ENCODE assay signal across 8 mouse cellular contexts in the genomic region with DNA sequence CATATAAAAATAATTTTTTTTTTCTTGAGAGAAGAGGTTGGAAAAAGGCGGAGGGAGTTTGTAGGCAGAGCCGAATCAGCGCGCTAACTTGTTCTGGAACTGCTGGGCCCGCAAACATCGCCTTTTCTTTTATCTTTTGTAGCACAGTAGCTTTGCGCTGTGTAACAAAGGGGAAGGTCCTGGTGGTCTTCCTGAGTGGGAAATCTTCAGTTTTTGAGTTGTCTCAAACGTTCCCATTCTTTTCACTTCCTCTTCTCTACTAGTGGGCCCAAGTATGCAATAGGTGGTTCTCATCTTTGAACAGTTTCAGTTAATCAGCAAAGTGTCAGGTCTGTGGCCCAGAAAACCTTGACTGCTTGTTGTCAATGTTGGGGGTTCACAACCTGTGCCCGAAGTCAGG. TPM values are rescaled to one million over a fixed set of nuclear protein-coding genes. Genes with fewer than 3 reads are reported as not detected.
DNase-seq lines count a peak whose midpoint lies in the region; ATAC-seq lines count a peak whose summit lies in the region.
"Had no signal": no experiment of that assay in that cellular context is flagged by ENCODE, and none has a peak within 500 bp of the region (broad histone marks: within the 10 kb centered on the region; RNA-seq: fewer than 3 reads in every experiment).

No protein-coding gene starts in this region.

- 26% methylated on average over 9 of the region's 9 CpGs for WGBS in forebrain, embryonic 14.5 days
- 33% methylated on average over 9 of the region's 9 CpGs for WGBS in limb, embryonic 15.5 days
- 34% methylated on average over 9 of the region's 9 CpGs for WGBS in stomach, embryonic 14.5 days

- H3K27me3 ChIP-seq in megakaryocyte, embryonic 14.5 days (replicated peaks): peaks cover 22% of the 10 kb centered on the region
- H3K27me3 ChIP-seq in forebrain, embryonic 14.5 days (replicated peaks; ENCODE audit: control insufficient read depth, insufficient read depth, low read length): no peaks in the 10 kb centered on the region
- peaks cover 9% of the 10 kb centered on the region; the same call in 1 of the 2 replicates for H3K27me3 ChIP-seq in limb, embryonic 15.5 days
- no peaks in the 10 kb centered on the region for H3K27me3 ChIP-seq in stomach, embryonic 14.5 days (ENCODE audit: control insufficient read depth, insufficient read depth, low read length)

- peaks cover 48% of the 10 kb centered on the region for H3K4me1 ChIP-seq in megakaryocyte, embryonic 14.5 days
- peaks cover 19% of the 10 kb centered on the region for H3K4me1 ChIP-seq in forebrain, embryonic 14.5 days (ENCODE audit: control insufficient read depth, insufficient read depth, low read length)
- peaks cover 28% of the 10 kb centered on the region for H3K4me1 ChIP-seq in limb, embryonic 15.5 days
- peaks cover 37% of the 10 kb centered on the region for H3K4me1 ChIP-seq in stomach, embryonic 14.5 days (ENCODE audit: control insufficient read depth, insufficient read depth, low read length)

- H3K9me3 ChIP-seq in megakaryocyte, embryonic 14.5 days: no peaks in the 10 kb centered on the region
- no peaks in the 10 kb centered on the region for H3K9me3 ChIP-seq in forebrain, embryonic 14.5 days (replicated peaks; ENCODE audit: control insufficient read depth, low read length)
- H3K9me3 ChIP-seq in limb, embryonic 15.5 days: no peaks in the 10 kb centered on the region
- no peaks in the 10 kb centered on the region for H3K9me3 ChIP-seq in stomach, embryonic 14.5 days (ENCODE audit: control insufficient read depth, low read depth, low read length)

- H3K4me3 ChIP-seq in megakaryocyte, embryonic 14.5 days (replicated peaks): peak overlapping the region; percentile 92
- peak overlapping the region; percentile 55 for H3K4me3 ChIP-seq in forebrain, embryonic 14.5 days (ENCODE audit: low read depth, low read length)
- H3K4me3 ChIP-seq in limb, embryonic 15.5 days: peak overlapping the region; percentile 63
- peak overlapping the region; percentile 10; the same call in 1 of the 2 replicates for H3K4me3 ChIP-seq in stomach, embryonic 14.5 days (ENCODE audit: low read depth, low read length)

- peaks cover 18% of the 10 kb centered on the region for H3K36me3 ChIP-seq in megakaryocyte, embryonic 14.5 days (replicated peaks; ENCODE audit: low read length)
- H3K36me3 ChIP-seq in forebrain, embryonic 14.5 days (ENCODE audit: control insufficient read depth, insufficient read depth, low read length): peaks cover 8% of the 10 kb centered on the region
- peaks cover 11% of the 10 kb centered on the region for H3K36me3 ChIP-seq in limb, embryonic 15.5 days
- H3K36me3 ChIP-seq in stomach, embryonic 14.5 days (ENCODE audit: control insufficient read depth, insufficient read depth, low read length): peaks cover 7% of the 10 kb centered on the region

- no peak for DNase-seq in forebrain, embryonic 14.5 days (ENCODE audit: low spot score)
- DNase-seq in urinary bladder, postnatal 14 days (ENCODE audit: low spot score): no peak
- DNase-seq in thymus, postnatal 10 days (ENCODE audit: low spot score in 2 of 2): no peak

- 0 out of 2 replicates have a peak overlapping the region, but pooled peaks have one; percentile 39 for H3K27ac ChIP-seq in forebrain, embryonic 14.5 days (ENCODE audit: low read depth, low read length)
- peak overlapping the region; percentile 58 for H3K27ac ChIP-seq in limb, embryonic 15.5 days
- peak overlapping the region; percentile 56; the same call in 1 of the 2 replicates for H3K27ac ChIP-seq in stomach, embryonic 14.5 days (ENCODE audit: low read length)

- no peak for ATAC-seq in megakaryocyte, adult 5-6 weeks (ENCODE audit: poor library complexity, severe bottlenecking)
- ATAC-seq in forebrain, embryonic 14.5 days: peak; percentile 11
- no peak for ATAC-seq in limb, embryonic 15.5 days (ENCODE audit: insufficient number of reproducible peaks, low FRiP score, low TSS enrichment, low read depth)
- ATAC-seq in stomach, embryonic 14.5 days (ENCODE audit: insufficient number of reproducible peaks, insufficient read depth, low FRiP score, low read depth): no peak

- peak overlapping the region; percentile 47; the same call in 1 of the 2 replicates for H3K9ac ChIP-seq in forebrain, embryonic 14.5 days (ENCODE audit: low read length)
- no peak overlapping the region for H3K9ac ChIP-seq in limb, embryonic 15.5 days
- H3K9ac ChIP-seq in stomach, embryonic 14.5 days (replicated peaks; ENCODE audit: low read depth, low read length): no peak overlapping the region

- H3K4me2 ChIP-seq in forebrain, embryonic 14.5 days (ENCODE audit: low read length): peak overlapping the region; percentile 98
- peak overlapping the region; percentile 95 for H3K4me2 ChIP-seq in limb, embryonic 15.5 days
- H3K4me2 ChIP-seq in stomach, embryonic 14.5 days (replicated peaks; ENCODE audit: low read depth, low read length): peak overlapping the region; percentile 39

RNA-seq across cellular contexts. Expression of gene Ccdc86, which starts 0.5 kb away (rescaled TPM):
- 25.4 and 33.6 TPM in 2 replicates for polyA plus RNA-seq in megakaryocyte, embryonic 14.5 days (2012; ENCODE audit: insufficient read depth, low replicate concordance)
- 11.1 and 11.3 TPM in 2 replicates for total RNA-seq in megakaryocyte, adult 5-6 weeks (2015)
- 10.8 and 16.7 TPM in 2 replicates for total RNA-seq in megakaryocyte, adult 5-6 weeks (2017)
- polyA plus RNA-seq in forebrain, embryonic 14.5 days (2014; fragmentation: Nextera tagmentation; extraction: Ambion mirVana): 12.1 and 15.0 TPM in 2 replicates
- 25.4 and 28.7 TPM in 2 replicates for polyA plus RNA-seq in limb, embryonic 15.5 days (2015; fragmentation: Nextera tagmentation; extraction: Ambion mirVana)
- 21.3 and 24.6 TPM in 2 replicates for polyA plus RNA-seq in stomach, embryonic 14.5 days (2014; fragmentation: Nextera tagmentation; extraction: Ambion mirVana)

RNA-seq across cellular contexts. Expression of gene Ptgdr2, which starts 12.6 kb away (rescaled TPM):
- polyA plus RNA-seq in megakaryocyte, embryonic 14.5 days (2012; ENCODE audit: insufficient read depth, low replicate concordance): not detected in 2 replicates
- total RNA-seq in megakaryocyte, adult 5-6 weeks (2015): 0.21 TPM in 1 of 2 replicates, not detected in the other
- 0.07 and 0.20 TPM in 2 replicates for total RNA-seq in megakaryocyte, adult 5-6 weeks (2017)
- polyA plus RNA-seq in forebrain, embryonic 14.5 days (2014; fragmentation: Nextera tagmentation; extraction: Ambion mirVana): 0.16 and 0.18 TPM in 2 replicates
- 0.09 TPM in 1 of 2 replicates, not detected in the other for polyA plus RNA-seq in limb, embryonic 15.5 days (2015; fragmentation: Nextera tagmentation; extraction: Ambion mirVana)
- not detected in 2 replicates for polyA plus RNA-seq in stomach, embryonic 14.5 days (2014; fragmentation: Nextera tagmentation; extraction: Ambion mirVana)

RNA-seq across cellular contexts. Expression of gene Ms4a10, which starts 24.9 kb away (rescaled TPM):
- not detected in 2 replicates for polyA plus RNA-seq in megakaryocyte, embryonic 14.5 days (2012; ENCODE audit: insufficient read depth, low replicate concordance)
- total RNA-seq in megakaryocyte, adult 5-6 weeks (2015): not detected in 2 replicates
- not detected in 2 replicates for total RNA-seq in megakaryocyte, adult 5-6 weeks (2017)
- not detected in 2 replicates for polyA plus RNA-seq in forebrain, embryonic 14.5 days (2014; fragmentation: Nextera tagmentation; extraction: Ambion mirVana)
- 0.35 and 0.73 TPM in 2 replicates for polyA plus RNA-seq in limb, embryonic 15.5 days (2015; fragmentation: Nextera tagmentation; extraction: Ambion mirVana)
- polyA plus RNA-seq in stomach, embryonic 14.5 days (2014; fragmentation: Nextera tagmentation; extraction: Ambion mirVana): 0.52 TPM in 1 of 2 replicates, not detected in the other
- polyA plus RNA-seq: brain, embryonic 14.5 days had no signal

RNA-seq across cellular contexts. Expression of gene Zp1, which starts 29.1 kb away (rescaled TPM):
- polyA plus RNA-seq in megakaryocyte, embryonic 14.5 days (2012; ENCODE audit: insufficient read depth, low replicate concordance): not detected in 2 replicates
- total RNA-seq in megakaryocyte, adult 5-6 weeks (2015): not detected in 2 replicates
- not detected in 2 replicates for total RNA-seq in megakaryocyte, adult 5-6 weeks (2017)
- 0.99 TPM in 1 of 2 replicates, not detected in the other for polyA plus RNA-seq in forebrain, embryonic 14.5 days (2014; fragmentation: Nextera tagmentation; extraction: Ambion mirVana)
- not detected in 2 replicates for polyA plus RNA-seq in limb, embryonic 15.5 days (2015; fragmentation: Nextera tagmentation; extraction: Ambion mirVana)
- not detected in 2 replicates for polyA plus RNA-seq in stomach, embryonic 14.5 days (2014; fragmentation: Nextera tagmentation; extraction: Ambion mirVana)

RNA-seq across cellular contexts. Expression of gene Ms4a15, which starts 43.5 kb away (rescaled TPM):
- polyA plus RNA-seq in megakaryocyte, embryonic 14.5 days (2012; ENCODE audit: insufficient read depth, low replicate concordance): not detected in 2 replicates
- total RNA-seq in megakaryocyte, adult 5-6 weeks (2015): not detected in 2 replicates
- not detected in 2 replicates for total RNA-seq in megakaryocyte, adult 5-6 weeks (2017)
- 0.25 TPM in 1 of 2 replicates, not detected in the other for polyA plus RNA-seq in forebrain, embryonic 14.5 days (2014; fragmentation: Nextera tagmentation; extraction: Ambion mirVana)
- polyA plus RNA-seq in limb, embryonic 15.5 days (2015; fragmentation: Nextera tagmentation; extraction: Ambion mirVana): not detected in 2 replicates
- polyA plus RNA-seq in stomach, embryonic 14.5 days (2014; fragmentation: Nextera tagmentation; extraction: Ambion mirVana): not detected in 2 replicates
- polyA plus RNA-seq: brain, embryonic 14.5 days had no signal

Comparison
In these comparisons a context has a peak if more than half of its experiments do, and no peak if none do; other contexts are left out.
1. H3K4me3 ChIP-seq: peak in every context shown above with its lines; median percentile 92 in megakaryocyte, embryonic 14.5 days; 63 in limb, embryonic 15.5 days; 55 in forebrain, embryonic 14.5 days; 10 in stomach, embryonic 14.5 days.
2. H3K4me2 ChIP-seq: peak in every context shown above with its lines; median percentile 98 in forebrain, embryonic 14.5 days; 95 in limb, embryonic 15.5 days; 39 in stomach, embryonic 14.5 days.